Mouse (Mus musculus): ENCODE data around the gene Adamts5. TPM values are rescaled to one million over a fixed set of nuclear protein-coding genes. Genes with fewer than 3 reads are reported as not detected.
A peak's percentile ranks its signal among the peaks of the same experiment; 100 is the strongest.

Adamts5 gene
- polyA plus RNA-seq (2015; fragmentation: Nextera tagmentation; extraction: Ambion mirVana), result 0.50 and 0.59 TPM in 2 replicates

DNA sequence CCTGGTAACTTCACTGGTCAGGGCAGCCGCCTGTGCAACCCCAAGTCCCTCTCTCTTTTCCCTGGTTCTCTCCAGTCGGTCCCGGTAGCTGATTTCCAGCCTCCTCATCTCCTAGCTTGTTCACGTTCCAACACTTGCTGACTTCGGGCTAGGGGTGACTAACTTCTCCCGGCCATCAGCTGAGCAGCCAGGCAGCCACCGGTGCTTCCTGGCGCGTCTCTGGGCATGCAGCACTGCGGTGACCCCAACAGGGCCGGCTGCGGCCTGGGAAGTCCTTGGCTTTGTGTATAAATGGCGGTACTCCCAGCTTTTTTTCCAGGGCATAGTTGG is at the start of gene Adamts5:
Gene Adamts5 (minus strand): TSS at position 248 of the 330 bp plus-strand sequence.
- no peak within 1 kb of the TSS for H3K27ac ChIP-seq (ENCODE audit: low read depth)
- peak within 1 kb of the TSS; percentile 56 for H3K4me3 ChIP-seq (ENCODE audit: low read depth, low read length)
- peak within 1 kb of the TSS; percentile 1; the same call in 1 of the 2 replicates for H3K9ac ChIP-seq (replicated peaks)
- H3K36me3 ChIP-seq (replicated peaks; ENCODE audit: insufficient read depth, low read length), result no peaks in the 10 kb centered on the region
- ATAC-seq, result no peak; the same call in 1 of the 2 replicates
- TF ChIP-seq EP300 (IDR thresholded peaks at IDR 0.05; ENCODE audit: low read depth), result no peak
- TF ChIP-seq CTCF (IDR thresholded peaks at IDR 0.05; ENCODE audit: low read depth), result no peak
- H3K4me1 ChIP-seq (ENCODE audit: insufficient read depth), result no peaks in the 10 kb centered on the region
- peaks cover 32% of the 10 kb centered on the region for H3K27me3 ChIP-seq (ENCODE audit: insufficient read depth, low read length)
- no peaks in the 10 kb centered on the region for H3K9me3 ChIP-seq (ENCODE audit: low read length)
- no peak for DNase-seq
- peak within 1 kb of the TSS; percentile 76 for H3K4me2 ChIP-seq (ENCODE audit: low read depth, low read length)
- 3% methylated on average over 13 of the region's 13 CpGs for WGBS (ENCODE audit: insufficient replicate concordance)

DNA sequence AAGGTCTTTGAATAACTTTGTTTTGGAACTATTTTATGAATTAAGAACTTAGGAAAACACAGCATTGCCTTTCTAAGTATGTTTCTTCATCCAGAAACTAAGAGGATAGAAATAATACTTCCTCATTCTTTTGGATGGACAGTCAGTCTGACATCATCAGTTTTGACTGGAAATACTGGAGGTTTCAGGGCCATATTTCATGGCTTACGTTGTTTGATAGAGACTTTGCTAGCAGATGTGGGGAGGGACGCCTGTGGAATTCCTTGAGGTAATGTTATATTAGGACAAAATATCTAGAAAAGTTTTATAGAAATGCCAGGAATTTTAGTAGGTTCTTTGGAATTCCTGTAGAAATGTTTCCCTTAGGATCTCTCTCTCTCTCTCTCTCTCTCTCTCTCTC is 48.7 kb upstream of the Adamts5 start:
- no peak for TF ChIP-seq CTCF (IDR thresholded peaks at IDR 0.05; ENCODE audit: low read depth)
- TF ChIP-seq EP300 (IDR thresholded peaks at IDR 0.05; ENCODE audit: low read depth), result no peak
- Histone ChIP-seq H3K9ac (replicated peaks) (no peak overlapping the region), H3K4me2 (ENCODE audit: low read depth, low read length) (no peak overlapping the region), H3K9me3 (ENCODE audit: low read length) (no peaks in the 10 kb centered on the region), H3K27ac (ENCODE audit: low read depth) (no peak overlapping the region), H3K36me3 (replicated peaks; ENCODE audit: insufficient read depth, low read length) (no peaks in the 10 kb centered on the region), H3K4me3 (ENCODE audit: low read depth, low read length) (no peak overlapping the region), H3K4me1 (ENCODE audit: insufficient read depth) (no peaks in the 10 kb centered on the region), H3K27me3 (ENCODE audit: insufficient read depth, low read length) (no peaks in the 10 kb centered on the region)
- DNase-seq (no peak), ATAC-seq (no peak)
- WGBS (ENCODE audit: insufficient replicate concordance), result 57% methylated on average over 2 of the region's 2 CpGs

DNA sequence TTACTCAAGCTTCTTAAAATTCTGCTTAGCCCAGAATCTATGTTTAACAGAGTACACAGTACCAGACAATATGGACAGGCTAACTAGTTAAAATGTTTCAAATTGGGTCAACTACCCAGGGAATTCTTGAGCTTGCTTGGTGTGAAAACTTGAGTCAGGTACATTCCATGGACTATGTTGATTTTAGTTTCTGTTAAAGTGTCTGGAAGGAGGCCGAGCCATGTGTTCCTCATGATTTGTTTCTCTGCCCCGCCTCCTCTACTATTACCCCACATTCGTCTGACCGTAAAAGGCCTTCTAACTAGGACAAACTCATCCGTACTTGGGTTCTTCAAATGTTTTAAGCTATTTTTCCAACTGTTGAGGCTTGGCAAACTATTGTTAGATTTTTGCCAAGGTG is 24.4 kb upstream of the Adamts5 start:
- TF ChIP-seq EP300 (IDR thresholded peaks at IDR 0.05; ENCODE audit: low read depth) (no peak), CTCF (IDR thresholded peaks at IDR 0.05; ENCODE audit: low read depth) (no peak)
- H3K4me2 ChIP-seq (ENCODE audit: low read depth, low read length), result no peak overlapping the region
- no peak overlapping the region for H3K9ac ChIP-seq (replicated peaks)
- no peaks in the 10 kb centered on the region for H3K9me3 ChIP-seq (ENCODE audit: low read length)
- no peak for DNase-seq
- no peaks in the 10 kb centered on the region for H3K4me1 ChIP-seq (ENCODE audit: insufficient read depth)
- H3K36me3 ChIP-seq (replicated peaks; ENCODE audit: insufficient read depth, low read length), result no peaks in the 10 kb centered on the region
- no peak for ATAC-seq
- no peaks in the 10 kb centered on the region for H3K27me3 ChIP-seq (ENCODE audit: insufficient read depth, low read length)
- H3K4me3 ChIP-seq (ENCODE audit: low read depth, low read length), result no peak overlapping the region
- WGBS (ENCODE audit: insufficient replicate concordance), result 81% methylated on average over 5 of the region's 5 CpGs
- no peak overlapping the region for H3K27ac ChIP-seq (ENCODE audit: low read depth)

DNA sequence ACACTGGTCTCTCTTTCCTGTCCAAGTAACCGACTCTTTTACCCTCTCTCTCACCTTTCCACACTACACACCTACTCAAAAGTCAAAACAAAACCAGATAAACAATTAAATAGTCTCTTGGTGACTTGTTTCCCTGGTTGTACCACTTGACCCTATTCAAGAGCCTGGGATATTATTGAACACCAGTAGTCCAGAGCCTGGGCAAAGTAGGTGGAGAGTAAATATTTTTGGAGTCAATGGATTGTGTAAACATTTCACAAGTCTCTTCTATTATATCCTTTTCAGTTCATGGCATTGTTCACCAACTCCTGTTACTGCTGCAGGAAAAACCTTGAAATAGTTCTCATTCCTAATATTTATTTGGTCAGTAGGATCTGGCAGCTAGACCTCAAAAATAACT is 20.8 kb upstream of the Adamts5 start:
- Histone ChIP-seq H3K9me3 (ENCODE audit: low read length) (no peaks in the 10 kb centered on the region; the same call in 1 of the 2 replicates), H3K36me3 (replicated peaks; ENCODE audit: insufficient read depth, low read length) (no peaks in the 10 kb centered on the region)

DNA sequence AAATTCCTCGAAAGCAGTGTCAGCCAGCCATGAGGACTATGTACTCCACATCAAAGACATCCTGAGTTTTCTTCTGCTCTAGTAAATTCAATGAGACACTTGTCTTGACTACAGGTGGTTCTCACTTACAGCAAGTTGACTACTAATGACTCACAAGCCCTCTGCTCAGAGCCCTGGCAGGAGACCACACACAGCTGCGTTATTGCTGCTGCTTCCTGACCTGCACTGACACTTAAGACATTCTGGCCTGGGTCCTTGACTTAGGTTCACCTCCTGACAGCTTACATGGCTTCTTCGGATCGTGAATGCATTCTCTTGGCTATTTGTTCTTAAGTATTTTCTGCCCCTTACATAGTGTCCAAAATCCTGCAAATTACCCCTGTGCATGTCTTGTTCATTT is 18.5 kb upstream of the Adamts5 start:
- no peak for DNase-seq
- Histone ChIP-seq H3K36me3 (replicated peaks; ENCODE audit: insufficient read depth, low read length) (no peaks in the 10 kb centered on the region), H3K27ac (ENCODE audit: low read depth) (no peak overlapping the region), H3K4me3 (ENCODE audit: low read depth, low read length) (no peak overlapping the region), H3K9ac (replicated peaks) (no peak overlapping the region), H3K9me3 (ENCODE audit: low read length) (no peaks in the 10 kb centered on the region; the same call in 1 of the 2 replicates), H3K27me3 (ENCODE audit: insufficient read depth, low read length) (no peaks in the 10 kb centered on the region), H3K4me1 (ENCODE audit: insufficient read depth) (no peaks in the 10 kb centered on the region), H3K4me2 (ENCODE audit: low read depth, low read length) (no peak overlapping the region)
- TF ChIP-seq CTCF (IDR thresholded peaks at IDR 0.05; ENCODE audit: low read depth) (no peak), EP300 (IDR thresholded peaks at IDR 0.05; ENCODE audit: low read depth) (no peak)
- WGBS (ENCODE audit: insufficient replicate concordance), result 63% methylated on average over 4 of the region's 4 CpGs
- no peak for ATAC-seq

More for the DNA sequence above, 20.8 kb upstream of the Adamts5 start:
- DNase-seq (no peak), ATAC-seq (peak; percentile 53; the same call in 1 of the 2 replicates)
- H3K27ac ChIP-seq (ENCODE audit: low read depth), result no peak overlapping the region
- H3K4me1 ChIP-seq (ENCODE audit: insufficient read depth), result no peaks in the 10 kb centered on the region
- TF ChIP-seq EP300 (IDR thresholded peaks at IDR 0.05; ENCODE audit: low read depth) (no peak), CTCF (IDR thresholded peaks at IDR 0.05; ENCODE audit: low read depth) (no peak)
- WGBS (ENCODE audit: insufficient replicate concordance), result 76% methylated on average over 1 of the region's 1 CpGs
- no peak overlapping the region for H3K4me2 ChIP-seq (ENCODE audit: low read depth, low read length)
- no peak overlapping the region for H3K9ac ChIP-seq (replicated peaks)
- no peak overlapping the region for H3K4me3 ChIP-seq (ENCODE audit: low read depth, low read length)
- no peaks in the 10 kb centered on the region for H3K27me3 ChIP-seq (ENCODE audit: insufficient read depth, low read length)

DNA sequence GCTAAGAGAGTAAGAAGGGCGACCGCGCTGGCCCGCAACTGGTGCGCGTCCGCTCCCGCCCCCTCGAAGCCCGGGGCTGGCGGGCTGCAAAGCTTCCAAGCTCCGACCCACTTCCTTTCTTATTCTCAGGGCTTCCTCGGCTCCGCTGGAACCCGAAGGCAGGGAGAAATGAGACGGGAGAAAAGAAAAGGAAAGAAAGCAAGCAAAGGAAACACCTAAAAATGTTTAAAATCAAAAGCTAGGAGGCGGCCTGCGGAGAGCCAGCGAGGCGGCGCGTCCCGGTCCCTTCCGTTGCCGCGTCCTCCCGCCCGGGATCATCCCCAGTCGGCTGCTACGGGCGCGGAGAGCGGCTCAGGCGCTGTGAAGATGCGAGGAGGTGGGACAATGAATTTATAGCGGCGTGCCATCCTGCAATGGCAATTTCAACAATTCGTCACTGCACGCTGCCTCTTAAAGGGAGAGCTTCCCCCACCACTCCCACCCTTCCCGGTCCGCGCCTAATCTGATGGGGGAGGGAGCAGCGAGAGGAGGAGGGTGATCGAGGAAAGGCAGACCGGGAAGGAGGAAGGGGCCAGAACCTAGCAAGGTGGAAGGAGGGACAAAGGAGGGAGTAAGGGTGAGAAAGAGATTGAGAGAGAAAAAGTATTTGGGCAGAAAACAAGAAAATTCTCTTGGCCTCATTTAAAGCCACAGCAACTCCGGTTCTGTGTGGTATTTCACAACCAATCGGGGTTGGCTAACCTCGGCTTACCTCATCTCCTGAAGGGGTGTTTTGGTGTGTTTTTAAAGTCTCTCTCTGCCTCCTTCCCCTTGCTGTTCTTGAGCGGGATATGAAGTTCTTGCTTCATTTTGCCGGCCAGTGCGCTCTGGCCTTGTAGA is 687 bp downstream of the Adamts5 start:
- ATAC-seq, result peak; percentile 48
- no peaks in the 10 kb centered on the region for H3K36me3 ChIP-seq (replicated peaks; ENCODE audit: insufficient read depth, low read length)
- H3K9ac ChIP-seq (replicated peaks), result peak overlapping the region; percentile 1; the same call in 1 of the 2 replicates
- peak overlapping the region; percentile 76 for H3K4me2 ChIP-seq (ENCODE audit: low read depth, low read length)
- peaks cover 32% of the 10 kb centered on the region for H3K27me3 ChIP-seq (ENCODE audit: insufficient read depth, low read length)
- H3K27ac ChIP-seq (ENCODE audit: low read depth), result no peak overlapping the region
- under 1% methylated on average over 44 of the region's 51 CpGs for WGBS (ENCODE audit: insufficient replicate concordance)
- TF ChIP-seq CTCF (IDR thresholded peaks at IDR 0.05; ENCODE audit: low read depth) (no peak), EP300 (IDR thresholded peaks at IDR 0.05; ENCODE audit: low read depth) (no peak)
- H3K4me1 ChIP-seq (ENCODE audit: insufficient read depth), result no peaks in the 10 kb centered on the region
- no peaks in the 10 kb centered on the region for H3K9me3 ChIP-seq (ENCODE audit: low read length)
- DNase-seq, result peak; percentile 21
- H3K4me3 ChIP-seq (ENCODE audit: low read depth, low read length), result peak overlapping the region; percentile 56

All from liver, postnatal 0 days (tissue).